Mouse (Mus musculus) brain, embryonic 14.5 days (tissue): ENCODE results near the gene Dcdc2a. TPM values are rescaled to one million over a fixed set of nuclear protein-coding genes. Genes with fewer than 3 reads are reported as not detected.

Source experiments
- DNase-seq: peaks from one replicate; pipeline ENCODE4 v3.0.0-alpha.2; 2011; ENCODE audit warnings: low read depth
- CTCF ChIP-seq: fragments of 200-500 bp; IDR thresholded peaks from 2 replicates; pipeline ENCODE4 v1.5.1; 2012; ENCODE audit warnings: inconsistent platforms, mild to moderate bottlenecking, moderate library complexity, borderline replicate concordance; ENCODE audit not compliant: insufficient read depth, insufficient read length; ENCODE audit errors: extremely low read depth
- POLR2A ChIP-seq: fragments of 200-500 bp; IDR thresholded peaks from 2 replicates; pipeline ENCODE4 v1.6.1; 2012; ENCODE audit warnings: mild to moderate bottlenecking, inconsistent platforms, borderline replicate concordance; ENCODE audit not compliant: poor library complexity, insufficient read depth, insufficient read length, severe bottlenecking; ENCODE audit errors: extremely low read depth
- polyA plus RNA-seq: library from polyadenylated mRNA; depleted of rRNA; stranded (reverse); fragments of >200 nt; gene quantifications from 2 replicates; pipeline ENCODE4 v1.2.3, GENCODE M21; 2012

Gene Dcdc2a
- polyA plus RNA-seq, 1 experiment, result 2.9 TPM

GRCm38 (mm10) chr13:25055111-25055554 lies 671 bp upstream of the Dcdc2a start:
- TF ChIP-seq POLR2A (no peak), CTCF (peak; percentile 39; the same call in 1 of the 2 replicates)

GRCm38 (mm10) chr13:25066659-25067058 lies 10.9 kb downstream of the Dcdc2a start:
- TF ChIP-seq CTCF (no peak), POLR2A (no peak)
- DNase-seq, result no peak

More at GRCm38 (mm10) chr13:25055111-25055554, 671 bp upstream of the Dcdc2a start:
- peak; percentile 90 for DNase-seq

GRCm38 (mm10) chr13:25067183-25067582 lies 11.4 kb downstream of the Dcdc2a start:
- no peak for DNase-seq
- TF ChIP-seq CTCF, result no peak

- no peak for TF ChIP-seq POLR2A
- TF ChIP-seq CTCF, result no peak
- peak; percentile 29 for DNase-seq
Measured at GRCm38 (mm10) chr13:25069765-25070164, 14.0 kb downstream of the Dcdc2a start.

GRCm38 (mm10) chr13:25070791-25071190 lies 15.0 kb downstream of the Dcdc2a start:
- DNase-seq, result no peak
- TF ChIP-seq POLR2A (no peak), CTCF (no peak)

GRCm38 (mm10) chr13:25077262-25077661 lies 21.5 kb downstream of the Dcdc2a start:
- peak; percentile 61 for DNase-seq
- TF ChIP-seq CTCF (no peak), POLR2A (no peak)

- peak; percentile 41 for DNase-seq
- TF ChIP-seq CTCF, result no peak
- TF ChIP-seq POLR2A, result no peak
Measured at GRCm38 (mm10) chr13:25083144-25083572, 27.4 kb downstream of the Dcdc2a start.

GRCm38 (mm10) chr13:25085147-25085546 lies 29.3 kb downstream of the Dcdc2a start:
- TF ChIP-seq POLR2A (no peak), CTCF (no peak)
- no peak for DNase-seq

- TF ChIP-seq CTCF, result no peak
- TF ChIP-seq POLR2A, result no peak
- DNase-seq, result no peak
Measured at GRCm38 (mm10) chr13:25091347-25091746, 35.5 kb downstream of the Dcdc2a start.

- TF ChIP-seq POLR2A (no peak), CTCF (no peak)
Measured at GRCm38 (mm10) chr13:25093776-25094175, 38.0 kb downstream of the Dcdc2a start.

GRCm38 (mm10) chr13:25094381-25094780 lies 38.6 kb downstream of the Dcdc2a start:
- DNase-seq, result no peak
- TF ChIP-seq CTCF (no peak), POLR2A (no peak)

More at GRCm38 (mm10) chr13:25093776-25094175, 38.0 kb downstream of the Dcdc2a start:
- DNase-seq, result no peak

GRCm38 (mm10) chr13:25097348-25097747 lies 41.5 kb downstream of the Dcdc2a start:
- no peak for DNase-seq
- no peak for TF ChIP-seq POLR2A
- TF ChIP-seq CTCF, result no peak

GRCm38 (mm10) chr13:25098578-25098977 lies 42.8 kb downstream of the Dcdc2a start:
- TF ChIP-seq CTCF (no peak), POLR2A (no peak)
- DNase-seq, result no peak

GRCm38 (mm10) chr13:25099508-25099907 lies 43.7 kb downstream of the Dcdc2a start:
- peak; percentile 30 for DNase-seq
- TF ChIP-seq POLR2A (no peak), CTCF (no peak)
